Mouse (Mus musculus) stomach, postnatal 0 days (tissue): Measurements from ENCODE around the gene A630095N17Rik. TPM values are rescaled to one million over a fixed set of nuclear protein-coding genes. Genes with fewer than 3 reads are reported as not detected.
"Not testable (repeated sequence)": the region's sequence is repeated elsewhere in the genome, so short reads cannot be mapped to it uniquely, and the experiment has no call there.

Experiments
- ATAC-seq: fragments of 200-750 bp; cut with Nextera tagmentation; 2 replicates; pipeline ENCODE4 v1.8.0; 2017; ENCODE audit not compliant: low FRiP score, low TSS enrichment
- DNase-seq: peaks from one replicate; pipeline ENCODE4 v3.0.0-alpha.2; 2016; ENCODE audit warnings: low spot score
- H3K27ac ChIP-seq: fragments of 300-500 bp; sonication (generic); replicated peaks from 2 replicates; pipeline ENCODE4 v1.5.1; 2014; ENCODE audit warnings: mild to moderate bottlenecking, control low read depth
- H3K27me3 ChIP-seq: fragments of 300-500 bp; sonication (generic); 2 replicates; pipeline ENCODE4 v1.6.1; 2014; ENCODE audit warnings: low read length; ENCODE audit not compliant: control insufficient read depth, insufficient read depth
- H3K36me3 ChIP-seq: fragments of 300-500 bp; sonication (generic); 2 replicates; pipeline ENCODE4 v1.6.1; 2014; ENCODE audit warnings: low read length, mixed read lengths; ENCODE audit not compliant: control insufficient read depth, insufficient read depth
- H3K4me1 ChIP-seq: fragments of 300-500 bp; sonication (generic); replicated peaks from 2 replicates; pipeline ENCODE4 v1.6.1; 2014; ENCODE audit warnings: antibody characterized with exemption; ENCODE audit not compliant: control insufficient read depth, insufficient read depth
- H3K4me2 ChIP-seq: fragments of 300-500 bp; sonication (generic); replicated peaks from 2 replicates; pipeline ENCODE4 v1.6.1; 2014; ENCODE audit warnings: low read depth, mild to moderate bottlenecking, control low read depth, moderate library complexity
- H3K4me3 ChIP-seq: fragments of 300-500 bp; sonication (generic); 2 replicates; pipeline ENCODE4 v1.5.1; 2014; ENCODE audit warnings: low read depth, low read length, control low read depth
- H3K9ac ChIP-seq: fragments of 300-500 bp; sonication (generic); 2 replicates; pipeline ENCODE4 v1.6.1; 2014; ENCODE audit warnings: mild to moderate bottlenecking, low read length, control low read depth, mixed read lengths
- H3K9me3 ChIP-seq: fragments of 300-500 bp; sonication (generic); 2 replicates; pipeline ENCODE4 v1.6.1; 2016; ENCODE audit warnings: low read length; ENCODE audit not compliant: control insufficient read depth
- CTCF ChIP-seq: IDR thresholded peaks from 2 replicates; pipeline ENCODE4 v1.5.1; 2016; ENCODE audit warnings: antibody characterized with exemption, low read depth, mild to moderate bottlenecking, moderate library complexity
- EP300 ChIP-seq: optimal IDR thresholded peaks from 2 replicates; pipeline ENCODE3; 2016; ENCODE audit warnings: antibody characterized with exemption
- WGBS: fragments of 180-500 bp; shearing (Covaris S2); extraction: QIAGEN DNeasy Blood & Tissue Kit; methylation state at CpG from one replicate; pipeline ENCODE4 v1.1.7; 2014; 5-methylcytosine and 5-hydroxymethylcytosine counted together
- polyA plus RNA-seq: library from polyadenylated mRNA; unstranded; fragments of >200 nt; fragmentation: Nextera tagmentation; extraction: Ambion mirVana; gene quantifications from 2 replicates; pipeline ENCODE4 v1.2.1, GENCODE M21; 2015

Gene A630095N17Rik
- polyA plus RNA-seq, 1 experiment from 2014 or later: 0.25 TPM

DNA sequence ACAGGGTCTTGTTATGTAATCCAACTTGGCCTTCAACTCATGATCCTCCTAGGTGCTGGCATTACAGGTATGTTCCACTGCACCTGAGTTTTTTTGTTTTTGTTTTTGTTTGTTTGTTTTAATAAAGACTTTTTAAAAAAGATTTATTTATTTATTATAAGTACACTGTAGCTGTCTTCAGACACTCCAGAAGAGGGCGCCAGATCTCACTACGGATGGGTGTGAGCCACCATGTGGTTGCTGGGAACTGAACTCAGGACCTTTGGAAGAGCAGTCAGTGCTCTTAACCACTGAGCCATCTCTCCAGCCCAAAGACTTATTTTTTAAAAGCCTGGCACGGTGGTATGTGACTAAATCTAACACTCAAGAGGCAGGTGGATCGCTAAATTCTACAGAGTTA lies 587 bp upstream of the A630095N17Rik start:
- not testable (repeated sequence) for H3K27me3 ChIP-seq, ATAC-seq, H3K27ac ChIP-seq, DNase-seq, H3K4me1 ChIP-seq, H3K4me3 ChIP-seq, H3K9me3 ChIP-seq, H3K9ac ChIP-seq, H3K4me2 ChIP-seq, H3K36me3 ChIP-seq
- TF ChIP-seq CTCF: peak; percentile 30
- WGBS: 78% methylated on average over 4 of the region's 4 CpGs

DNA sequence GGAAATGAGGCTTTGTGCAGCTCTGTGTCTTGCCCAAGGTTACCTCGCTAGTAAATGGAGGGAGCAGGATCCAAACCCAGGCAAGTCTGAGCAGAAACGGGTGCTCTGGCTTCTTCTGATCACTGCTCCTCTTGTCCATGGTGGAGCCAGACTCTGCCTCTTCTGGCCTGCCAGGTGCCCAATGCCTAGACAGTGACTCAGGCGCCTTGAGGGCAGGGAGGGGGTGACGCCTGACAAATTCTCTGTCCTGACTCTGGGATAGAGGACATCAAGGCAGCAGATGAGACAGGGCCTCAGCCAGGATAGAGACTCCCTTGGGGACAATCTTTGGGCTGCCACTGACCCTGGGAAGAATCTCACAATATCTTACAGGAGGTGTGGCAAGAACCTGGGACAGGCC lies 678 bp downstream of the A630095N17Rik start:
- H3K4me3 ChIP-seq: no peak overlapping the region
- ATAC-seq (no peak), DNase-seq (no peak)
- TF ChIP-seq EP300 (no peak), CTCF (no peak)
- H3K4me2 ChIP-seq: no peak overlapping the region
- no peaks in the 10 kb centered on the region for H3K9me3 ChIP-seq
- H3K36me3 ChIP-seq: no peaks in the 10 kb centered on the region
- WGBS: 74% methylated on average over 4 of the region's 4 CpGs
- H3K9ac ChIP-seq: no peak overlapping the region
- H3K4me1 ChIP-seq: no peaks in the 10 kb centered on the region
- H3K27me3 ChIP-seq: no peaks in the 10 kb centered on the region
- peak overlapping the region; percentile 70 for H3K27ac ChIP-seq

DNA sequence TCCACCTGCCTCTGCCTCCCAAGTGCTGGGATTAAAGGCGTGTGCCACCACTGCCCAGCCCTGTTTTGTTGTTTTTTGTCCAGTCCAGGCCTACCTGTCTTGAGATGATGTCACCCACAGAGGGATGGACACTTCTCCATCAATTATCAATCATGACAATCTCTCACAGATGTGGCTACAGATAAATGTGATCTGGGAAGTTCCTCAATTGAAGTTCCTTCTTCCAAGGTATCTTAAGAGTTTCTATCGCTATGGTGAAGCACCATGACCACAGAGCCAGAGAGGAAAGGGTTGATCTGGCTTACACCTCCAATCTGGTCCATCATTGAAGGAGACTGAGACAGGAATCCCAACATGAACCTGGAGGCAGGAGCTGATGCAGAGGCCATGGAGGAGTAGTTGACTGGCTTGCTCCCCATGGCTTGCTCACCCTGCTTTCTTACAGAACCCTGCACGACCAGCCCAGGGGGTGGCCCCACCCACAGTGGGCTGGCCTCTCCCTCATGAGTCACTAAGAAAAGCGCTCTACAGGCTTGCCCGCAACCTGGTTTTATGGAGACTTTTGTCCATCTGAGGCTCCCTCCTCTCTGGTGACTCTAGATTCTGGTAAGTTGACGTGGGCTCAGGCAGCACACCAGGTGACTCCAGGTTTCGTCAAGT lies 1.4 kb downstream of the A630095N17Rik start:
- WGBS: 63% methylated on average over 7 of the region's 7 CpGs
- TF ChIP-seq EP300 (no peak), CTCF (no peak)
- Histone ChIP-seq H3K4me1 (no peaks in the 10 kb centered on the region), H3K9ac (no peak overlapping the region), H3K27me3 (no peaks in the 10 kb centered on the region), H3K4me3 (no peak overlapping the region), H3K36me3 (no peaks in the 10 kb centered on the region), H3K9me3 (no peaks in the 10 kb centered on the region), H3K4me2 (no peak overlapping the region), H3K27ac (peak overlapping the region; percentile 70)
- peak; percentile 78 for ATAC-seq
- DNase-seq: peak; percentile 66

DNA sequence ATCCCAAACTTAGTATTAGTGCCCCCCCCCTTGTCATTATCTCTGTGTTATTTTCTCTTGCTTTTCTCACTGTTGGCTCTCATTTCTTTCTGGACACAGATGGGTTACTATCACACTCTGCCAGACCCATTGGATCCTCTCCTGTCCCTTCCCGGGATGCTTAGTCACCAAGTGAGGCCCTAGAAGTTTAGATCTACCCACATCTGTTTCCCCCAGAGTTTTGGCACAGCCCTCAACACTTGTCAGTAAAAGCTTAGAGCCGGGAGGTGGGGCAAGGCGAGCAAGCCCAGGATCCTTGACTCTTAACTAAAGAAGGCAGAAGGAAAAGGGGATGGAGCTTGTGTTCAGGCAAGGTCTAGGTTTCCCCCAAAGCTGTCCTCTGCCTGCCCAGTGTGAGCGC lies 2.7 kb downstream of the A630095N17Rik start:
- no peaks in the 10 kb centered on the region for H3K4me1 ChIP-seq
- no peak for ATAC-seq
- H3K4me3 ChIP-seq: no peak overlapping the region
- DNase-seq: no peak
- no peak for TF ChIP-seq CTCF
- TF ChIP-seq EP300: no peak
- no peak overlapping the region for H3K27ac ChIP-seq
- H3K36me3 ChIP-seq: no peaks in the 10 kb centered on the region
- H3K4me2 ChIP-seq: no peak overlapping the region
- WGBS: 58% methylated on average over 4 of the region's 4 CpGs
- H3K9ac ChIP-seq: no peak overlapping the region
- no peaks in the 10 kb centered on the region for H3K9me3 ChIP-seq
- H3K27me3 ChIP-seq: no peaks in the 10 kb centered on the region

DNA sequence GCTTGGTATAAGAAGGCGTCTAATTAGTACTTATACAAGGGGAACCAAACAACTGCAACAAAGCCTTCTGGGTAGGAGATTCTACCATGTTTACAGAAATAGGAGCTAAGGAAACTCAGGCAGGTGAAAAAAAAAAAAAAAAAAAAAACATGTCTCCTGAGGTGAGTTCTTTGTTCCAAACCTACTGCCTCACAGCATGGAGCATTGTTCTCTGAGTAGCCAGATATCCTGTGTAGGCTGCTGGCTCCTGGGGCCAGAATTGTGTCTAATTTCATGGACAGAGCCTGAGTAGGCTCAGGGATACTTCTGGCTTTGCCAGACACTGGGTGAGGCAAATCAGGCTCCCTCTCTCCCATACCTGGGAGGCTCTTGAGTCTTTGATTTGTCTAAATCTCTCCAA lies 4.2 kb downstream of the A630095N17Rik start:
- Histone ChIP-seq H3K9me3 (no peaks in the 10 kb centered on the region), H3K9ac (no peak overlapping the region), H3K4me2 (no peak overlapping the region), H3K27ac (no peak overlapping the region), H3K4me3 (no peak overlapping the region), H3K4me1 (no peaks in the 10 kb centered on the region), H3K36me3 (no peaks in the 10 kb centered on the region), H3K27me3 (no peaks in the 10 kb centered on the region)
- no peak for TF ChIP-seq EP300
- no peak for DNase-seq
- WGBS: 73% methylated on average over 1 of the region's 1 CpGs
- no peak for ATAC-seq

DNA sequence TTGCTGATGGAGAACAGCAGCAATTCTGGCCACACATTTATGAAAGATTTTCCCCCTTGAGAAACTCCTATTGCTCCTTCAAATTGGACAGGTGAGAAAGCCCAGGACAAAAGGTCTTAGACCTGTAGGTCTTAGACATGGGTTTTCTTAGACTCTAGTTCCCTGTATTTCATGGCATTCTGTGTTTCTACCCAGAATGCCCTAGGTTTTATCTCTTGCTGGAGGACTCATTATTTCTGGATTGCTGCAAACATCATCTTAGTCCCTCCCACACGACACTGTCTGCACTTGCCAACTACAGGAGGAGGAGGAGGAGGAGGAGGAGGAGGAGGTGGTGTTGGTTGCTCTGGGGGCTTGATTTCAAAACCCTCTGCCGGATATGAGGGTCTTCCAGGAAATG lies 5.8 kb downstream of the A630095N17Rik start:
- H3K27me3 ChIP-seq: no peaks in the 10 kb centered on the region
- no peaks in the 10 kb centered on the region for H3K36me3 ChIP-seq
- ATAC-seq (no peak), DNase-seq (no peak)
- no peak for TF ChIP-seq CTCF
- TF ChIP-seq EP300: no peak
- H3K9me3 ChIP-seq: no peaks in the 10 kb centered on the region
- no peak overlapping the region for H3K27ac ChIP-seq
- no peak overlapping the region for H3K4me2 ChIP-seq
- H3K4me1 ChIP-seq: no peaks in the 10 kb centered on the region
- WGBS: 51% methylated on average over 2 of the region's 2 CpGs
- no peak overlapping the region for H3K9ac ChIP-seq
- H3K4me3 ChIP-seq: no peak overlapping the region
